Mouse (Mus musculus) erythroblast, embryonic 14.5 days (primary cell): ENCODE results near the gene Utf1.

Source experiments
- GATA1 ChIP-seq: IDR thresholded peaks from 2 replicates; pipeline ENCODE4 v1.6.1; 2012; ENCODE audit warnings: low read length, inconsistent platforms, mixed read lengths
- TAL1 ChIP-seq: IDR thresholded peaks from 3 replicates; pipeline ENCODE4 v1.6.1; 2012; ENCODE audit warnings: low read length, inconsistent platforms, mixed read lengths

GRCm38 (mm10) chr7:139984505-139984904, 40.9 kb downstream of the Utf1 start:
- no peak for TF ChIP-seq GATA1
- no peak for TF ChIP-seq TAL1
